Mouse (Mus musculus) gastrocnemius, adult 18-20 months (tissue): ENCODE results near the gene Zeb2. TPM values are rescaled to one million over a fixed set of nuclear protein-coding genes. Genes with fewer than 3 reads are reported as not detected.
A peak's percentile ranks its signal among the peaks of the same experiment; 100 is the strongest.

Experiments
- DNase-seq: peaks from one replicate; pipeline ENCODE4 v3.0.0; 2021; ENCODE audit warnings: low spot score
- total RNA-seq, 2 experiments: library from RNA; stranded (reverse); gene quantifications; 2 replicates each; pipeline ENCODE4 v1.2.3; 2021

The Zeb2 gene
- total RNA-seq, 2 experiments from 2014 or later, result 34.8 to 49.2 TPM

- peak; percentile 74 for DNase-seq
Measured at GRCm38 (mm10) chr2:45112891-45113683, 4.1 kb downstream of the Zeb2 start.

GRCm38 (mm10) chr2:45112021-45112747, 5.0 kb downstream of the Zeb2 start:
- DNase-seq, result peak; percentile 15

- DNase-seq, result peak; percentile 22
Measured at GRCm38 (mm10) chr2:45111571-45111970, 5.6 kb downstream of the Zeb2 start.

GRCm38 (mm10) chr2:45110757-45111411, 6.3 kb downstream of the Zeb2 start:
- peak; percentile 53 for DNase-seq

- DNase-seq, result peak; percentile 63
Measured at GRCm38 (mm10) chr2:45109951-45110756, 7.0 kb downstream of the Zeb2 start.

- DNase-seq, result peak; percentile 42
Measured at GRCm38 (mm10) chr2:45109161-45109950, 7.8 kb downstream of the Zeb2 start.

- peak; percentile 53 for DNase-seq
Measured at GRCm38 (mm10) chr2:45108521-45109091, 8.6 kb downstream of the Zeb2 start.

- DNase-seq, result peak; percentile 32
Measured at GRCm38 (mm10) chr2:45107555-45107954, 9.6 kb downstream of the Zeb2 start.

GRCm38 (mm10) chr2:45105922-45106851, 11.0 kb downstream of the Zeb2 start:
- DNase-seq, result peak; percentile 20

- DNase-seq, result peak; percentile 32
Measured at GRCm38 (mm10) chr2:45105281-45105721, 11.9 kb downstream of the Zeb2 start.

GRCm38 (mm10) chr2:45104511-45105055, 12.6 kb downstream of the Zeb2 start:
- DNase-seq, result no peak

- no peak for DNase-seq
Measured at GRCm38 (mm10) chr2:45104066-45104465, 13.1 kb downstream of the Zeb2 start.

GRCm38 (mm10) chr2:45103021-45103983, 13.9 kb downstream of the Zeb2 start:
- DNase-seq, result peak; percentile 63

- no peak for DNase-seq
Measured at GRCm38 (mm10) chr2:45102191-45102638, 15.0 kb downstream of the Zeb2 start.

GRCm38 (mm10) chr2:45101586-45101985, 15.6 kb downstream of the Zeb2 start:
- no peak for DNase-seq

- no peak for DNase-seq
Measured at GRCm38 (mm10) chr2:45101040-45101439, 16.2 kb downstream of the Zeb2 start.

GRCm38 (mm10) chr2:45100628-45101027, 16.6 kb downstream of the Zeb2 start:
- DNase-seq, result no peak
